Mouse (Mus musculus): Measurements from ENCODE around the gene Rbm43. TPM values are rescaled to one million over a fixed set of nuclear protein-coding genes. Genes with fewer than 3 reads are reported as not detected.
"Not testable (repeated sequence)": the region's sequence is repeated elsewhere in the genome, so short reads cannot be mapped to it uniquely, and the experiment has no call there.

The Rbm43 gene
- polyA plus RNA-seq, 1 experiment from 2014 or later, result 14.3 TPM

DNA sequence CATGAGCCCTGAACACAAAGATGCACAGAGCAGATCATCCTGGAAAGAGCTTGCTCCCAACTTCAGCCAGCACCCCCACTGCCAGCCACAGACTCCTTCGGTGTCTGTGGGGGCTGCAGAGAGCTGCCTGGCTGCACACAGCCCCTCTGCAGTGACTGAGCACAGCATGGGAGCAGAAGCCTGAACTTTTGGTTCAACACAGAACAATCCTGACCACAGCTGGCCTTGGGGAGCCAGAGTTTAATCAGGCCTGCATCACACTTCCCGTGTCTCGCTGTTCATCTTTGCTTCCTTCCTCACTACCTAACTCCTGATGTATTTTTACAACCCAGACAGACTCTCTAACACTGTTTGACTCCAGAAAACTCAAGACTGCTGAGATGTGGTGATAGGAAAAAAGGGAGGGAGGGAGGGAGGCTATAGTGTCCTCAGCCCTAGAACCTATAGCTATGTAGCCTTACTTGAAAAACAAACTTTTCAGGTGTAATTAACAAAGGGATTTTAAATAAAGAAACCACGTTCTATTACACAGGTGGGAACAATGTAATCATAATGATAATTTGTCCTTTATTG, 27.3 kb downstream of the Rbm43 start:
- Histone ChIP-seq H3K4me3 (no peak overlapping the region), H3K9me3 (no peaks in the 10 kb centered on the region; the same call in 1 of the 2 replicates), H3K27ac (peak overlapping the region; percentile 4; the same call in 1 of the 2 replicates), H3K4me1 (peaks cover 33% of the 10 kb centered on the region), H3K4me2 (replicated peaks) (no peak overlapping the region), H3K36me3 (no peaks in the 10 kb centered on the region), H3K9ac (no peak overlapping the region), H3K27me3 (no peaks in the 10 kb centered on the region)
- 39% methylated on average over 4 of the region's 4 CpGs for WGBS
- ATAC-seq (ENCODE audit: low FRiP score, low read depth), result peak; percentile 44

DNA sequence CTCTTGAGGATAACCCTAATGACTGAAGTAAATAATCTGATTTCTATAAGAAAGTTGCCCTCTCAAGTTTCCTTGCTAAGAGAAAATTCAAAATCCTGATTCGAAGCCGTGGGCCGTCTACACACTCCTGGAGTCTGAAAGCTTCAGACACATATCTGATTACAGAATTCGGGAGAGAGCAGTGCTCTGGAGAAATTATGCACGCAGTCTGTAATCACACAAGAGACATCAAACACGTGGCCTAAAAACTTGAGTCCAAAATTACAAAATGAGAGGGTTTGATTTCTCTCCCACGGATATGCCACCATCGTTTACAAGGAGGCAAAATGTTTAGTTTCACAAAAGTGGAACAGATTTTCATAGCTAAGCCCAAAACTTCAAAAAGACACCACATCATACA, 29.3 kb downstream of the Rbm43 start:
- Histone ChIP-seq H3K9ac (no peak overlapping the region), H3K4me3 (no peak overlapping the region), H3K36me3 (no peaks in the 10 kb centered on the region), H3K27ac (no peak overlapping the region), H3K27me3 (no peaks in the 10 kb centered on the region), H3K4me1 (peaks cover 24% of the 10 kb centered on the region), H3K4me2 (replicated peaks) (no peak overlapping the region), H3K9me3 (no peaks in the 10 kb centered on the region; the same call in 1 of the 2 replicates)
- no peak for ATAC-seq (ENCODE audit: low FRiP score, low read depth)
- 56% methylated on average over 8 of the region's 8 CpGs for WGBS

DNA sequence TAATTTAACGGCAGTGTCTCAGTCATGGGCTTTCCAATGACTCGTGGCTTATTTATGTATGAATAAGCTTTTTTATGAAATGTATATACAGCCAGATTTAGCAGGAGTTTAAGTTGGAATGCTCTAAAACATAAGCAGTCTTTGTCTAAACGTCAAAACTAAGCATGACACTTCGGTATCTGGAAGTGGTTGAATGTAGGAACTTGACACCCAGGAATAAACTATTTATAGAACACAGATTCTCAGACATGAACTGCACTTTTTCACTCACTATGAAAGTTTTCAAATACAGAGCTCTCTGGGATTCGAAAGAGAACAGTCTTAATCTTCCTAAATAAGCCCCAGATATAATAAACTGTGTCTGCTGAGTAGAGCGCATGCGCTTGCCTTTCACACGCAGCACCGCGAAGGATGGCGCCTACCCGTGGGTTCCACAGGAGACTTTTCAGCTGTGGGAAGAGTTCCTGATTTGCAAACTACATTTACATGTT, 42.5 kb downstream of the Rbm43 start:
- 68% methylated on average over 12 of the region's 12 CpGs for WGBS
- Histone ChIP-seq H3K9ac (no peak overlapping the region), H3K4me1 (peaks cover 14% of the 10 kb centered on the region; the same call in 1 of the 2 replicates), H3K4me2 (replicated peaks) (no peak overlapping the region), H3K9me3 (no peaks in the 10 kb centered on the region), H3K27me3 (no peaks in the 10 kb centered on the region), H3K27ac (no peak overlapping the region), H3K4me3 (no peak overlapping the region), H3K36me3 (no peaks in the 10 kb centered on the region)
- no peak for ATAC-seq (ENCODE audit: low FRiP score, low read depth)

DNA sequence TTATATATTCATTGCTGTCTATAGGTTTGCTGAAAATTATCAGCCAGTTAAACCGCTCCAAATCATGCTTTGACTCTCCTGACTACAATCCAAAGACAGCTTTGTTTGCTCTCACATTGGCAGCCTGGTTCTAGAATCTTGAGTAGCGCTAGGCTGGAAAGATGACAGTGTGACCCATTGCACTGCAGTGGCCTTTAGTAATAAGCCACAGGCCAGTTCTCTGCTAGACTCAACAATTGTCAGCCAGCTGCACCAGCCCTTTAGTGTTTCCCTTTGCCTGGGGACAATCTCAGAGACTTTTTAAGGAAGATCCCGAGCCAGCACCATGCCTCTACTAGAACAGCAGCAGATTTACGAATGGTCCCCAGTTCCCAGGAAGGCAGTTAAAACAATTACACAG, 44.0 kb downstream of the Rbm43 start:
- 73% methylated on average over 4 of the region's 4 CpGs for WGBS

DNA sequence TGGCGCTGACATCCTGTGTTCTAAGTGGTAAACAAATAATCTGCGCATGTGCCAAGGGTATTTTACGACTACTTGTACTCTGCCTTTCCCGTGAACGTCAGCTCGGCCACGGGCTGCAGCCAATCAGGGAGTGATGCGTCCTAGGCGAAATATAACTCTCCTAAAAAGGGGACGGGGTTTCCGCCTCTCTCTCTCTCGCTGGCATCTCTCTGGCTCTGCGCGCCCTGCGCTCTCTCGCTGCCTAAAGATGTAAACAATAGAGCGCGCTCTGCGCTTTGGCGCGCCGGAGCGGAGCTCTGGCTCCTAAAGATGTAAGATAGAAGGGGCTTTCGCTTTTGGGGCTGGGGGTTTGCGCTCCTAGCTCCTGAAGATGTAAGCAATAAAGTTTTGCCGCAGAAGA, 44.8 kb downstream of the Rbm43 start:
- H3K27me3 ChIP-seq; H3K9ac ChIP-seq; H3K27ac ChIP-seq; ATAC-seq (ENCODE audit: low FRiP score, low read depth); H3K4me2 ChIP-seq (replicated peaks); H3K4me3 ChIP-seq; H3K36me3 ChIP-seq: not testable (repeated sequence)
- WGBS, result 96% methylated on average over 19 of the region's 26 CpGs
- Histone ChIP-seq H3K4me1 (peaks cover 12% of the 10 kb centered on the region; the same call in 1 of the 2 replicates), H3K9me3 (peaks cover 10% of the 10 kb centered on the region; the same call in 1 of the 2 replicates)

More for the DNA sequence above, 44.0 kb downstream of the Rbm43 start:
- Histone ChIP-seq H3K36me3 (no peaks in the 10 kb centered on the region), H3K4me1 (peaks cover 14% of the 10 kb centered on the region; the same call in 1 of the 2 replicates), H3K27me3 (no peaks in the 10 kb centered on the region), H3K27ac (no peak overlapping the region), H3K9me3 (peaks cover 3% of the 10 kb centered on the region; the same call in 1 of the 2 replicates), H3K9ac (no peak overlapping the region), H3K4me3 (no peak overlapping the region), H3K4me2 (replicated peaks) (no peak overlapping the region)
- no peak for ATAC-seq (ENCODE audit: low FRiP score, low read depth)

DNA sequence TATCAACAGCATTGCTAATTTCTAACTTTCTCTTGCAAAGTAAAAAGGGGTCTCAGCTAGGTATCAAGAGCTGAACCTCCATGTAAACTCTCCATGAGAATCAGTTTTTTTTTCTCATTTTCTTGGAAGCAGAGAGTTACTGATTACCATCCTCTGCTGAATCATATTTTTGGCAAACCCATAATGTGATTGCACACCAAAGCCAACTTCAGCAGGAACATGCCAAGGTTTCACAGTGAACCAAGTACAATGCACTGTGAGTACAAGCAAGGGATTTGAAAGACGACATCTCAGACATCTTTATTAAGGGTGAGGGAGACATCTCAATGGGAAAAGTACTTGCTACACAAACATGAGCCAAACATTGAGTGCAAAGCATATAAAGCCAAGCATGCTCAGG, 54.8 kb downstream of the Rbm43 start:
- no peak overlapping the region for H3K27ac ChIP-seq
- H3K27me3 ChIP-seq, result no peaks in the 10 kb centered on the region
- ATAC-seq (ENCODE audit: low FRiP score, low read depth), result no peak
- no peaks in the 10 kb centered on the region for H3K4me1 ChIP-seq
- no peaks in the 10 kb centered on the region for H3K9me3 ChIP-seq
- WGBS, result 90% methylated on average over 1 of the region's 1 CpGs
- no peak overlapping the region for H3K4me2 ChIP-seq (replicated peaks)
- H3K4me3 ChIP-seq, result no peak overlapping the region
- H3K9ac ChIP-seq, result no peak overlapping the region
- no peaks in the 10 kb centered on the region for H3K36me3 ChIP-seq

Other genes with a start within 250 kb of the Rbm43 start
- 12.4 and 12.7 TPM in 2 replicates for gene Nmi, start 38.3 kb upstream of the Rbm43 start, polyA plus RNA-seq (2015; fragmentation: Nextera tagmentation; extraction: Ambion mirVana)
- 58.8 and 60.4 TPM in 2 replicates for gene Tnfaip6, start 102.8 kb upstream of the Rbm43 start, polyA plus RNA-seq (2015; fragmentation: Nextera tagmentation; extraction: Ambion mirVana)
- 39.9 and 42.4 TPM in 2 replicates for gene Rif1, start 137.7 kb upstream of the Rbm43 start, polyA plus RNA-seq (2015; fragmentation: Nextera tagmentation; extraction: Ambion mirVana)